Mouse (Mus musculus) hindbrain, embryonic 12.5 days (tissue): Measurements from ENCODE around the gene Zfp143. TPM values are rescaled to one million over a fixed set of nuclear protein-coding genes. Genes with fewer than 3 reads are reported as not detected.

Experiments
- ATAC-seq: fragments of 200-750 bp; cut with Nextera tagmentation; 2 replicates; pipeline ENCODE4 v1.8.0; 2017; ENCODE audit warnings: moderate TSS enrichment; ENCODE audit not compliant: low FRiP score
- H3K27ac ChIP-seq: fragments of 300-500 bp; sonication (generic); 2 replicates; pipeline ENCODE4 v1.5.1; 2016; ENCODE audit warnings: mild to moderate bottlenecking
- H3K27me3 ChIP-seq: fragments of 300-500 bp; sonication (generic); 2 replicates; pipeline ENCODE4 v1.6.1; 2016; ENCODE audit warnings: mild to moderate bottlenecking
- H3K36me3 ChIP-seq: fragments of 300-500 bp; sonication (generic); 2 replicates; pipeline ENCODE4 v1.6.1; 2016; ENCODE audit warnings: mild to moderate bottlenecking
- H3K4me1 ChIP-seq: fragments of 300-500 bp; sonication (generic); 2 replicates; pipeline ENCODE4 v1.6.1; 2016
- H3K4me2 ChIP-seq: fragments of 300-500 bp; sonication (generic); replicated peaks from 2 replicates; pipeline ENCODE4 v1.6.1; 2016; ENCODE audit warnings: mild to moderate bottlenecking
- H3K4me3 ChIP-seq: fragments of 300-500 bp; sonication (generic); 2 replicates; pipeline ENCODE4 v1.5.1; 2016; ENCODE audit warnings: mild to moderate bottlenecking
- H3K9ac ChIP-seq: fragments of 300-500 bp; sonication (generic); 2 replicates; pipeline ENCODE4 v1.6.1; 2016; ENCODE audit warnings: mild to moderate bottlenecking, moderate library complexity
- H3K9me3 ChIP-seq: fragments of 300-500 bp; sonication (generic); replicated peaks from 2 replicates; pipeline ENCODE4 v1.6.1; 2016; ENCODE audit warnings: mild to moderate bottlenecking
- WGBS: fragments of 180-500 bp; shearing (Covaris S2); methylation state at CpG from one replicate; pipeline ENCODE4 v1.1.7; 2016; 5-methylcytosine and 5-hydroxymethylcytosine counted together
- polyA plus RNA-seq: library from polyadenylated mRNA; unstranded; fragments of >200 nt; fragmentation: Nextera tagmentation; extraction: Ambion mirVana; gene quantifications from 2 replicates; pipeline ENCODE4 v1.2.1, GENCODE M21; 2016

Zfp143 gene
- polyA plus RNA-seq, 1 experiment from 2014 or later: 23.7 TPM

DNA sequence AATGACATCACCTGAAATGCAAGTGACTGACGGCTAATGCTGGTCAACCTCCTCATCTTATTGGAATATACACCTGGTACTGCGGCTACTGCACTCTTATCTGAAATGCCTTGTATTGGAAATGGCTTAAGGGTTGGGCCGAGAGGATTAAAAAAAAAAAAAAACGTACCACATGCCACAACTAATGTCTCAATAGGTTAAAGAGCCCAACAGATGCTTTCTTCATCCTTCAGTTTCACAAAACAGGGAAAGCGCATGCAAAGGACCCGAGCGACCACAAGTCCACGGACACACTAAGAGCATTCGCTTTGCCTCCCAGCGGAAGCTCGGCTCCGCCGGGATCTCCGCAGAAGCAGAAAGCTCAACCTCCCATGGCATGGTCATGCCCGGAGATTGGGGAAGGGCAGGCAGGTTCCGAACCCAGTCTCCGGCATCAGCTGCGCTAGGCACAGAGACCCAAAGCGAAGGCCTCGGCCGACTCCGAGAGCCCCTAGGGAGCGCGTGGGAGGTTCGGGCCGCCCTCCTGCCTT is 283 bp upstream of the Zfp143 start:
- H3K27ac ChIP-seq: peak overlapping the region; percentile 100
- peak; percentile 30; the same call in 1 of the 2 replicates for ATAC-seq
- WGBS: 1% methylated on average over 26 of the region's 26 CpGs

DNA sequence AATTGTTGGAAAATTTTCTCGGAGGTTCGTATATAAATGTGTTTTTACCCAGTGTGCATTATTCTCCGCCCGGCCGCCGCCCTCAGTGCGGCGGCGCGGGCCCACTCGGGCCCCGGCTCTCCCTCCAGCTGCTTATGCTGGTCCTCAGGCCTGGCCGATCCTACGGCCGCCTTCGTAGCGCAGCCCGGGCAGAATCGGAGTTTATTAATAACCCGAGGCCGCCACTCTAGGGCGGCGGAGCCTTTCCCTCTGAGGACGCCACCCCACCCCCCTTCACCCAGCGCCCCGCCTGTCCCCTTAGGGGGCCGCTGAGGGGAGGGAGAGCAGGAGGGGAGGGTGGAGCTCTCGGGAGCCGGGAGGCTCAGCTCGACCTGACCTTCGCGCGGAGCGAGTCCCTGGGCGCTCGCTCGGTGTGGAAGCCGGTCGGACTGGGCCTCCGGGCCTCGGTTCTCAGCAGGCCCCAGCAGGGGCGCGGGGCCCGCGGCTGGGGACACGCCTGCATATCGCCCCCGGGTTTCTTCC is 796 bp downstream of the Zfp143 start:
- Histone ChIP-seq H3K9ac (peak overlapping the region; percentile 95), H3K27me3 (no peaks in the 10 kb centered on the region), H3K4me3 (peak overlapping the region; percentile 69), H3K9me3 (no peaks in the 10 kb centered on the region), H3K27ac (peak overlapping the region; percentile 100), H3K36me3 (peaks cover 14% of the 10 kb centered on the region), H3K4me2 (peak overlapping the region; percentile 55), H3K4me1 (peaks cover 11% of the 10 kb centered on the region)
- WGBS: under 1% methylated on average over 48 of the region's 48 CpGs
- ATAC-seq: peak; percentile 87

More for the DNA sequence above, 283 bp upstream of the Zfp143 start:
- H3K4me3 ChIP-seq: peak overlapping the region; percentile 69
- peak overlapping the region; percentile 67 for H3K4me2 ChIP-seq
- peaks cover 13% of the 10 kb centered on the region for H3K36me3 ChIP-seq
- peak overlapping the region; percentile 93 for H3K9ac ChIP-seq
- no peaks in the 10 kb centered on the region for H3K9me3 ChIP-seq
- H3K27me3 ChIP-seq: no peaks in the 10 kb centered on the region
- peaks cover 11% of the 10 kb centered on the region for H3K4me1 ChIP-seq

DNA sequence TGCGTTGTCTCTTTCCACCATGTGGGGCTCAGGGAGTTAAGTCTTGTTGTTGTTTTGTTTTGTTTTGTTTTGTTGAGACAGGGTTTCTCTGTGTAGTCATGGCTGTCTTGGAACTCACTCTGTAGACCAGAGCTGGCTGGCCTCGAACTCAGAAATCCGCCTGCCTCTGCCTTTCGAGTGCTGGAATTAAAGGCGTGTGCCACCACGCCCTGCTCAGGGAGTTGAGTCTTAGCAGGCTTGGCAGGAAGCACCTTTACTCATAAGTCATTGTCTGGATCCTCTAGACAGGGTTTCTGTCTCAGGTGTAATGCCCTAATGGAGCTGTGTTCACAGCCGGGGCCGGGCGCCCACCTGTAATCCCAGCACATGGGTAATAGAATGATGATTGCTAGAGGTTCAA is 2.7 kb downstream of the Zfp143 start:
- Histone ChIP-seq H3K4me1 (peaks cover 11% of the 10 kb centered on the region), H3K4me2 (no peak overlapping the region), H3K9ac (no peak overlapping the region), H3K9me3 (no peaks in the 10 kb centered on the region), H3K4me3 (no peak overlapping the region), H3K36me3 (peaks cover 14% of the 10 kb centered on the region), H3K27ac (no peak overlapping the region), H3K27me3 (no peaks in the 10 kb centered on the region)
- ATAC-seq: no peak
- WGBS: 98% methylated on average over 9 of the region's 9 CpGs

DNA sequence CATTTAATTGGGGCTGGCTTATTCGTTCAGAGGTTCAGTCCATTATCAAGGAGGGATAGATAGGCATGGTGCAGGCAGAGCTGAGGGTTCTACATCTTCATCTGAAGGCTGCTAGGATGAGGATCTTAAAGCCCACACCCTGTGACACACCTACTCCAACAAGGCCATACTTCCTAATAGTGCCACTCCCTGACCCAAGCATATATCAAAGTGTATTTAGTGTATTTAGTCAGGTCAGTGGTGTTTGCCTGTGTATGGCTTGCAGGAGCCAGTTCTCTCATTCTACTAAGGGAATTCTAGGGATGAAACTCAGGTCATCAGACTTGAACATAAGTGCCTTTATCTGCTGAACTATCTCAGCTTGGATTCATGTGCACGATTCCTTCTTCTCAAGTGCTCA is 8.1 kb downstream of the Zfp143 start:
- Histone ChIP-seq H3K36me3 (peaks cover 48% of the 10 kb centered on the region), H3K4me3 (no peak overlapping the region), H3K27me3 (no peaks in the 10 kb centered on the region), H3K27ac (no peak overlapping the region), H3K4me2 (no peak overlapping the region), H3K9ac (no peak overlapping the region), H3K9me3 (no peaks in the 10 kb centered on the region), H3K4me1 (no peaks in the 10 kb centered on the region)
- 92% methylated on average over 2 of the region's 2 CpGs for WGBS
- ATAC-seq: no peak

DNA sequence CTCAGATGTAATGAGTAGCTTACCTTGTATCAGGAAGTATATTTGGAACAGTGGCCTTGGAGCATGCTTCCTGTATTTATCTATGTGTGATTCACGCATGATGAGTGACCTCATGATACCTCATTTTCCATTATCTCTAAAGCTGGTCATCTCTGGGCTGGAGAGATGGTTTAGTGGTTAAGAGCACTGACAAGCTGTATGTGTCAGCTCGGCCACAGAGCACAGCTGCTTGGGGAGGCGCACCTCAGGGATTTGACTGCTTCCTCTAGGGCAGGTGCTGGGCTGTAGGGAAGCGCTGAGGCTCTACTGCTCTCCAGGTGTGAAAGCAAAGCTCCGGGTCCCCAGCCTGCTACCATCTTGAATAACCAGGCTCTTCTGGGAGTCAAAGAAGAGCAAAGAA is 17.2 kb downstream of the Zfp143 start:
- Histone ChIP-seq H3K4me2 (no peak overlapping the region), H3K4me1 (no peaks in the 10 kb centered on the region), H3K9me3 (no peaks in the 10 kb centered on the region), H3K36me3 (peaks cover 91% of the 10 kb centered on the region), H3K4me3 (no peak overlapping the region), H3K27ac (no peak overlapping the region), H3K27me3 (no peaks in the 10 kb centered on the region), H3K9ac (no peak overlapping the region)
- 93% methylated on average over 5 of the region's 5 CpGs for WGBS
- no peak for ATAC-seq

DNA sequence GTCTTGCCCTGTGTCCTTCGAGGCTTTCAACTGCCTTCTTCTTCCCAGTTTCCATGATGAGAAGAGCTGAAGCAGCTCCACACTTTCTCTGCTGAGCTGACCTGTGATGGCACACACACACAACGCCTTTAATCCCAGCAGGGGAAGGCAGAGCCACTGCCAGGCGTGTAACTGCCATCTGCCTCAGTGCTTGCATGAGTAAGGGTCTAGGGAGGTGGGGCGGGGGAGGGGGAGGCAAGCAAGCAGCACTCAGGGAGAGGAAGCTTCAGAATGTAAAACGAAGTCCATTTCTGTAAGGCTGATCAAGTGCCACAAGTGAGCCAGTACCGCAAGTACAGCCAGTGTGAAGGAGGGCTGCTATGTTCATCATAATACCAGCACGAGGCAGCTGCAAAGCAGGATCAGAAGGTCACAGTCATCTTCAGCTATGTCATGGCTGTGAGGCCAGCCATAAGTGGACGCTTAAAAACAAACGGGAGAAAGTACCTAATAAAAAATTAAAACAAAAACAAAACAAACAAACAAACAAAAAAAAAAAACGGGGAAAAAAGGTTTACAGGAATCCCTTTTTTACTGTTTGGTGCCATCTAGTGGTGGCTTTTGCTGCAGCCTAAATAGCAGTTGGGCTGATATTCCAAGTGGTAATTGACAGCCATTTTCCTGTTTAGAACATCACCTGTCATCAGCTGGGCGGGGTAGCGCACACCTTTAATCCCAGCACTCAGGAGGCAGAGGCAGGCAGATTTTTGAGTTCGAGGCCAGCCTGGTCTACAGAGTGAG is 22.6 kb downstream of the Zfp143 start:
- no peak overlapping the region for H3K4me2 ChIP-seq
- H3K4me1 ChIP-seq: no peaks in the 10 kb centered on the region
- peak overlapping the region; percentile 30; the same call in 1 of the 2 replicates for H3K27ac ChIP-seq
- no peaks in the 10 kb centered on the region for H3K27me3 ChIP-seq
- 67% methylated on average over 13 of the region's 13 CpGs for WGBS
- no peaks in the 10 kb centered on the region for H3K9me3 ChIP-seq
- ATAC-seq: no peak
- no peak overlapping the region for H3K4me3 ChIP-seq
- peaks cover 95% of the 10 kb centered on the region for H3K36me3 ChIP-seq
- no peak overlapping the region for H3K9ac ChIP-seq

DNA sequence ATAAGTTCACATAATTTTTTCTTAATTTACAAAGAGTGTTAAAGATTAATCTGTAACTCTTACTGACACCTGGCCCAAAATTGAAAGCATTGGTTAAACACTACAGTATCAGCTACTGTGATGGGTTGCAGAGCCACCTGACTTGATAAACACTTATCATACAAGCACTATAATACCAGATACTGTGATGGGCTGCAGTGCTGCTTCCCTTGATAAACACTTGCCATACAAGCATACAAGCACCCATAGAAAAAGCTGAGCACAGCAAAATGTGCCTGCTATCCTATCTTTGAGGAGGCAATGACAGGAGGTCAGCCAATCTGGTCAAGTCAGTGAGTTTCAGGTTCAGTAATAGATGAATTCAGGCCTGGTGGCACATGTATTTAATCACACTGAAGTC is 24.2 kb downstream of the Zfp143 start:
- Histone ChIP-seq H3K9me3 (no peaks in the 10 kb centered on the region), H3K4me2 (no peak overlapping the region), H3K4me1 (no peaks in the 10 kb centered on the region), H3K4me3 (no peak overlapping the region), H3K36me3 (peaks cover 92% of the 10 kb centered on the region), H3K27ac (no peak overlapping the region), H3K27me3 (no peaks in the 10 kb centered on the region), H3K9ac (no peak overlapping the region)
- no peak for ATAC-seq

DNA sequence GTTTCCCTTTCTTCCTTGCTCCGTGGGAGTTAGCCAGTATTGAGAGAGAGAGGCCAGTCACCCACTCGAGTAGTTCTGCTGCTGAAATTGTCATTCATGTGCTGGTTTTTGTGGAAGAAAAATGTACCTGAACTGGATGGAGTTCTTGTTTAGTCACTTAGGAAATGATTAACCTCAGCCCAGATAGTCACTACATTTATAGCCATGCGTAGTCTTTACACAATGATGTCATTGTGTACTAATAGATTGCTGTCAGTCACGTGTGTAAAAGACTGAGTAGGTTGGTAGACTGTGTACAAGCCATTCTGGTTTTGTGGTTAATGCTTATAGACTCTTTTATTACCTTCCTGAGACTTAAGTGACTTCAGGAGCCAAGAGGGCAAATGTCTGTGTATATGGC is 26.9 kb downstream of the Zfp143 start:
- Histone ChIP-seq H3K27ac (no peak overlapping the region), H3K9me3 (no peaks in the 10 kb centered on the region), H3K27me3 (no peaks in the 10 kb centered on the region), H3K4me3 (no peak overlapping the region), H3K36me3 (peaks cover 81% of the 10 kb centered on the region), H3K9ac (no peak overlapping the region), H3K4me1 (no peaks in the 10 kb centered on the region), H3K4me2 (no peak overlapping the region)
- no peak for ATAC-seq
- WGBS: 88% methylated on average over 4 of the region's 4 CpGs

DNA sequence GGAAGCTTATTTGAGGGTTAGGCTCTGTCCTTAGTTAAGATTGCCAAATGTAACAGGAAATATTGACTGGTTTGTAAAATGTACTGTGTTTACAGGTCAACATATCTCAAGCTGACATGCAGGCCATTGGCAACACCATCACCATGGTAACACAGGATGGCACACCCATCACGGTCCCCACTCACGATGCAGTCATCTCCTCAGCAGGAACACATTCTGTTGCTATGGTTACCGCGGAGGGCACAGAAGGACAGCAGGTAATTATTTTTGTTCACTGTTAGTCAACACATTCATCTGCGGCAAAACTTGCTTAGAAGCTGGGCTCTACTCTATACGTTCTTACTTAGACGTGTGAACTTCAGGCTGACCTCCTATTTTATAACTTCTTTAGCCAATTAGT is 30.7 kb downstream of the Zfp143 start:
- no peaks in the 10 kb centered on the region for H3K27me3 ChIP-seq
- ATAC-seq: no peak
- H3K9ac ChIP-seq: no peak overlapping the region
- no peak overlapping the region for H3K27ac ChIP-seq
- H3K4me1 ChIP-seq: no peaks in the 10 kb centered on the region
- H3K9me3 ChIP-seq: no peaks in the 10 kb centered on the region
- peaks cover 80% of the 10 kb centered on the region for H3K36me3 ChIP-seq
- no peak overlapping the region for H3K4me3 ChIP-seq
- WGBS: 60% methylated on average over 7 of the region's 7 CpGs
- no peak overlapping the region for H3K4me2 ChIP-seq

DNA sequence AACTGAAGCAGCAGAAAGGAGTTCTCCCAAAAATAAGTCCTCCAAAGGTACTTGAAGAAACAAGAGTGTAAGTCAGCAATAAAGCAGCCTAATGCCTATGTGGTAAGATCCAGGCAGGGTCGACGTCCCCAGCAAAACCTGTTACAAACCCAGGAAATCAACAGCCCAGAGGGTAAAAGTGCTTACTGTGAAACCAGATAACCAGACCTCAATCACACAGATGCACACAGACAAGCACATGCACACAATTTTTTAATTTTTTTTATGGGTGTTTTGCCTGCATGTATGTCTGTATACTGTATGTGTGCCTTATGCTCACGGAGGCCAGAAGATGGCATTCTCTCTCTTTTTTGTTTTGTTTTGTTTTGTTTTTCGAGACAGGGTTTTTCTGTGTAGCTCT is 35.3 kb downstream of the Zfp143 start:
- Histone ChIP-seq H3K4me2 (no peak overlapping the region), H3K4me3 (no peak overlapping the region), H3K4me1 (no peaks in the 10 kb centered on the region), H3K27me3 (no peaks in the 10 kb centered on the region), H3K9ac (no peak overlapping the region), H3K27ac (no peak overlapping the region), H3K36me3 (peaks cover 61% of the 10 kb centered on the region), H3K9me3 (no peaks in the 10 kb centered on the region)
- 93% methylated on average over 4 of the region's 4 CpGs for WGBS
- ATAC-seq: no peak

DNA sequence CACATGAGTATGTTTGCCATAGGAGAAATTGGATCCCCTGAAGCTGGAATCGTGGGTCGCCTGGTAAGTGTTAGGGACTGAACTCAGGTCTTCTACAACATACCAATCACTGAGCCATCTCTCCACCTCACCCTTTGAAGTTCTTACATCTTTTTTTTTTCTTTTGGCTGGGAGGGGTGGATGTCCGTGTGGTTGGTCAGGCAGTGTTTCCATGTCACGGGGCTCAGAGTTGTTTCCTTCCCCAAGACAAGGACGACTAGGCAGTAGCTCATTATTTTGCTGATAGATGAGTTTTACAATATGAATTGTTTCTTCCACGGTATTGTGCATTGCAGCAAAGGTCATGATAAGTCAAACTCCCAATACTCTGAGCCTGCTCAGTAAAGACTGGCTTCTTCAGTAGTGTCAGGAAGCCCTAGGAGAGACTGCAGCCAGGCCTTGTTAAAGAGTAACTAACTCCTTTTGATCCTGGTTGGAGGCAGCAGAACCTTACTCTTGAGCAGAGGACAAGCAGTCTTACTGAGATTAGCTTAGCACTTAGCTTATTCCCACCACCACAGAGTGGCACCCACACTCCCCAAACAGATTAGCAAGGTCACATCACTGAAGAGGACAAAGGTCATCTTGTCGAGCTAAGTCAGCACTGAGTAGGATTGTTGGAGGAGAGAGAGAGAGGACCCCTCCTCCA is 36.2 kb downstream of the Zfp143 start:
- no peak overlapping the region for H3K4me2 ChIP-seq
- no peak overlapping the region for H3K27ac ChIP-seq
- no peak overlapping the region for H3K9ac ChIP-seq
- no peaks in the 10 kb centered on the region for H3K27me3 ChIP-seq
- H3K9me3 ChIP-seq: no peaks in the 10 kb centered on the region
- peaks cover 52% of the 10 kb centered on the region for H3K36me3 ChIP-seq
- no peak for ATAC-seq
- no peak overlapping the region for H3K4me3 ChIP-seq
- WGBS: 46% methylated on average over 7 of the region's 7 CpGs
- H3K4me1 ChIP-seq: no peaks in the 10 kb centered on the region

DNA sequence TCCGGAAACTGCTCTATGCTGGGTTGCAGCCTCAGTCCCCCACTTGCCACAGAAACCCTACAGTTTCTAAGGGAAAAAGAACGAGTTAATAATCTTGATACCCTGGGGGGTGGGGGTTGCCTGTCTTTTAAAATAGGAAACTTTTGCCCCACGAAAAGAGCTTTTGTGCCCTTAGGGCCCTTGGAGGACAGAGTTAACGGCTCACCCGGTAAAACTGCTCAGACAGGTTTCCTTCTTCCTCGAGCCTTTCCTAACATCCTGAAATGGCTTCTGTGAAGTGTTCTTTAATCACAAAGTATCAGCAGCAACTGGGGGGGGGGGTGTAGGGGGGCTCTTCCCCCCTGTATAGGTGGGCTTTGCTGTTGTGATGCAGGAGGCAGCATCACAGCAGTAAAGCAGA is 39.8 kb downstream of the Zfp143 start:
- WGBS: 58% methylated on average over 6 of the region's 6 CpGs
- H3K36me3 ChIP-seq: peaks cover 20% of the 10 kb centered on the region
- H3K9me3 ChIP-seq: no peaks in the 10 kb centered on the region

More for the DNA sequence above, 39.8 kb downstream of the Zfp143 start:
- no peak overlapping the region for H3K9ac ChIP-seq
- no peak overlapping the region for H3K4me3 ChIP-seq
- H3K27me3 ChIP-seq: no peaks in the 10 kb centered on the region
- H3K27ac ChIP-seq: no peak overlapping the region
- no peak overlapping the region for H3K4me2 ChIP-seq
- H3K4me1 ChIP-seq: no peaks in the 10 kb centered on the region
- ATAC-seq: no peak
